Mouse (Mus musculus) midbrain, embryonic 11.5 days (tissue): Measurements from ENCODE around the gene Arl15. TPM values are rescaled to one million over a fixed set of nuclear protein-coding genes. Genes with fewer than 3 reads are reported as not detected.

Experiments
- ATAC-seq: fragments of 200-750 bp; cut with Nextera tagmentation; 2 replicates; pipeline ENCODE4 v1.8.0; 2017; ENCODE audit warnings: moderate TSS enrichment, moderate library complexity; ENCODE audit not compliant: low FRiP score
- DNase-seq: peaks from one replicate; pipeline ENCODE4 v3.0.0; 2015; ENCODE audit warnings: low spot score; ENCODE audit errors: missing footprints
- H3K27ac ChIP-seq: fragments of 300-500 bp; sonication (generic); 2 replicates; pipeline ENCODE4 v1.5.1; 2014; ENCODE audit warnings: low read depth, low read length
- H3K27me3 ChIP-seq: fragments of 300-500 bp; sonication (generic); 2 replicates; pipeline ENCODE4 v1.6.1; 2014; ENCODE audit warnings: mild to moderate bottlenecking, low read length, moderate library complexity, mixed read lengths; ENCODE audit not compliant: control insufficient read depth, insufficient read depth
- H3K36me3 ChIP-seq: fragments of 300-500 bp; sonication (generic); 2 replicates; pipeline ENCODE4 v1.6.1; 2014; ENCODE audit warnings: mild to moderate bottlenecking, low read length, moderate library complexity, mixed read lengths; ENCODE audit not compliant: control insufficient read depth, insufficient read depth
- H3K4me1 ChIP-seq: fragments of 300-500 bp; sonication (generic); 2 replicates; pipeline ENCODE4 v1.6.1; 2014; ENCODE audit warnings: low read length; ENCODE audit not compliant: control insufficient read depth, insufficient read depth
- H3K4me2 ChIP-seq: fragments of 300-500 bp; sonication (generic); 2 replicates; pipeline ENCODE4 v1.6.1; 2014; ENCODE audit warnings: mild to moderate bottlenecking, moderate library complexity
- H3K4me3 ChIP-seq: fragments of 300-500 bp; sonication (generic); 2 replicates; pipeline ENCODE4 v1.5.1; 2014; ENCODE audit warnings: low read depth, low read length
- H3K9ac ChIP-seq: fragments of 300-500 bp; sonication (generic); 2 replicates; pipeline ENCODE4 v1.6.1; 2014; ENCODE audit warnings: low read length
- H3K9me3 ChIP-seq: fragments of 300-500 bp; sonication (generic); 2 replicates; pipeline ENCODE4 v1.6.1; 2016; ENCODE audit warnings: low read length; ENCODE audit not compliant: control insufficient read depth
- whole genome bisulfite sequencing: fragments of 180-500 bp; shearing (Covaris S2); extraction: QIAGEN DNeasy Blood & Tissue Kit; methylation state at CpG from one replicate; pipeline ENCODE4 v1.1.7; 2014; 5-methylcytosine and 5-hydroxymethylcytosine counted together
- polyA plus RNA-seq: library from polyadenylated mRNA; unstranded; fragments of >200 nt; fragmentation: Nextera tagmentation; extraction: Ambion mirVana; gene quantifications from 2 replicates; pipeline ENCODE4 v1.2.1, GENCODE M21; 2014

Gene Arl15
- polyA plus RNA-seq, 1 experiment from 2014 or later, result 13.6 TPM

- DNase-seq (peak; percentile 81), ATAC-seq (no peak)
- no peaks in the 10 kb centered on the region for H3K27me3 ChIP-seq
- no peak overlapping the region for H3K4me3 ChIP-seq
- WGBS, result 25% methylated on average over 3 of the region's 3 CpGs
- H3K27ac ChIP-seq, result no peak overlapping the region
- H3K4me2 ChIP-seq, result no peak overlapping the region
- no peaks in the 10 kb centered on the region for H3K9me3 ChIP-seq
- H3K4me1 ChIP-seq, result peaks cover 37% of the 10 kb centered on the region
- H3K36me3 ChIP-seq, result no peaks in the 10 kb centered on the region
- H3K9ac ChIP-seq, result no peak overlapping the region
Measured at GRCm38 (mm10) chr13:114048688-114049087, 254.4 kb downstream of the Arl15 start.

- Histone ChIP-seq H3K27me3 (no peaks in the 10 kb centered on the region), H3K9me3 (no peaks in the 10 kb centered on the region; the same call in 1 of the 2 replicates), H3K36me3 (no peaks in the 10 kb centered on the region), H3K4me1 (peaks cover 37% of the 10 kb centered on the region), H3K9ac (no peak overlapping the region), H3K27ac (no peak overlapping the region), H3K4me2 (no peak overlapping the region), H3K4me3 (no peak overlapping the region)
- 4% methylated on average over 9 of the region's 9 CpGs for WGBS
- DNase-seq, result peak; percentile 86
- ATAC-seq, result peak; percentile 66; the same call in 1 of the 2 replicates
Measured at GRCm38 (mm10) chr13:114051151-114051850, 257.0 kb downstream of the Arl15 start.

GRCm38 (mm10) chr13:114052426-114053205 lies 258.3 kb downstream of the Arl15 start:
- H3K4me2 ChIP-seq, result peak overlapping the region; percentile 19
- H3K27ac ChIP-seq, result no peak overlapping the region
- H3K27me3 ChIP-seq, result no peaks in the 10 kb centered on the region
- peaks cover 37% of the 10 kb centered on the region for H3K4me1 ChIP-seq
- ATAC-seq, result peak; percentile 20; the same call in 1 of the 2 replicates
- H3K9me3 ChIP-seq, result no peaks in the 10 kb centered on the region; the same call in 1 of the 2 replicates
- no peaks in the 10 kb centered on the region for H3K36me3 ChIP-seq
- 13% methylated on average over 15 of the region's 15 CpGs for WGBS
- H3K9ac ChIP-seq, result no peak overlapping the region
- peak; percentile 94 for DNase-seq
- H3K4me3 ChIP-seq, result no peak overlapping the region

- H3K4me1 ChIP-seq, result peaks cover 34% of the 10 kb centered on the region
Measured at GRCm38 (mm10) chr13:114053261-114053660, 259.0 kb downstream of the Arl15 start.

GRCm38 (mm10) chr13:114055686-114056085 lies 261.4 kb downstream of the Arl15 start:
- Histone ChIP-seq H3K27me3 (no peaks in the 10 kb centered on the region), H3K4me3 (no peak overlapping the region), H3K4me2 (no peak overlapping the region), H3K36me3 (no peaks in the 10 kb centered on the region), H3K27ac (no peak overlapping the region), H3K9ac (no peak overlapping the region), H3K9me3 (no peaks in the 10 kb centered on the region; the same call in 1 of the 2 replicates), H3K4me1 (peaks cover 24% of the 10 kb centered on the region)
- WGBS, result 39% methylated on average over 9 of the region's 9 CpGs
- ATAC-seq (no peak), DNase-seq (peak; percentile 84)

More at GRCm38 (mm10) chr13:114053261-114053660, 259.0 kb downstream of the Arl15 start:
- Histone ChIP-seq H3K9ac (no peak overlapping the region), H3K27ac (no peak overlapping the region), H3K27me3 (no peaks in the 10 kb centered on the region), H3K9me3 (no peaks in the 10 kb centered on the region; the same call in 1 of the 2 replicates), H3K4me2 (no peak overlapping the region), H3K36me3 (no peaks in the 10 kb centered on the region), H3K4me3 (no peak overlapping the region)
- DNase-seq (peak; percentile 84), ATAC-seq (no peak)
- WGBS, result 92% methylated on average over 2 of the region's 2 CpGs

- H3K27me3 ChIP-seq, result no peaks in the 10 kb centered on the region
- DNase-seq (no peak), ATAC-seq (no peak)
- H3K4me1 ChIP-seq, result 0 out of 2 replicates have a peak, but pooled peaks cover 2% of the 10 kb centered on the region
- H3K4me2 ChIP-seq, result no peak overlapping the region
- no peak overlapping the region for H3K9ac ChIP-seq
- no peak overlapping the region for H3K27ac ChIP-seq
- no peaks in the 10 kb centered on the region for H3K36me3 ChIP-seq
- 73% methylated on average over 6 of the region's 6 CpGs for WGBS
- no peaks in the 10 kb centered on the region; the same call in 1 of the 2 replicates for H3K9me3 ChIP-seq
- no peak overlapping the region for H3K4me3 ChIP-seq
Measured at GRCm38 (mm10) chr13:114060258-114060657, 266.0 kb downstream of the Arl15 start.

GRCm38 (mm10) chr13:114061234-114061633 lies 266.9 kb downstream of the Arl15 start:
- ATAC-seq (no peak), DNase-seq (no peak)
- H3K9me3 ChIP-seq, result no peaks in the 10 kb centered on the region; the same call in 1 of the 2 replicates
- 94% methylated on average over 7 of the region's 7 CpGs for WGBS
- no peak overlapping the region for H3K4me3 ChIP-seq
- no peak overlapping the region for H3K9ac ChIP-seq
- H3K36me3 ChIP-seq, result no peaks in the 10 kb centered on the region
- no peak overlapping the region for H3K27ac ChIP-seq
- no peaks in the 10 kb centered on the region for H3K27me3 ChIP-seq
- no peak overlapping the region for H3K4me2 ChIP-seq
- H3K4me1 ChIP-seq, result 0 out of 2 replicates have a peak, but pooled peaks cover 2% of the 10 kb centered on the region

- Histone ChIP-seq H3K36me3 (no peaks in the 10 kb centered on the region), H3K27me3 (no peaks in the 10 kb centered on the region), H3K4me2 (no peak overlapping the region), H3K4me1 (0 out of 2 replicates have a peak, but pooled peaks cover under 1% of the 10 kb centered on the region), H3K9ac (no peak overlapping the region), H3K4me3 (no peak overlapping the region), H3K9me3 (no peaks in the 10 kb centered on the region; the same call in 1 of the 2 replicates), H3K27ac (no peak overlapping the region)
- no peak for DNase-seq
- ATAC-seq, result no peak
- 87% methylated on average over 9 of the region's 9 CpGs for WGBS
Measured at GRCm38 (mm10) chr13:114064069-114064468, 269.8 kb downstream of the Arl15 start.

- Histone ChIP-seq H3K4me3 (no peak overlapping the region), H3K9me3 (no peaks in the 10 kb centered on the region; the same call in 1 of the 2 replicates), H3K4me1 (no peaks in the 10 kb centered on the region), H3K27ac (no peak overlapping the region), H3K4me2 (no peak overlapping the region), H3K36me3 (no peaks in the 10 kb centered on the region), H3K27me3 (no peaks in the 10 kb centered on the region), H3K9ac (no peak overlapping the region)
- WGBS, result 59% methylated on average over 6 of the region's 6 CpGs
- no peak for DNase-seq
- no peak for ATAC-seq
Measured at GRCm38 (mm10) chr13:114065012-114065411, 270.7 kb downstream of the Arl15 start.
